Mouse (Mus musculus) CD4-positive, CD25-positive, alpha-beta regulatory T cell (primary cell): ENCODE measurements around the gene Clec16a. TPM values are rescaled to one million over a fixed set of nuclear protein-coding genes. Genes with fewer than 3 reads are reported as not detected.

Experiments used
- polyA plus RNA-seq: library from polyadenylated mRNA; unstranded; fragments of 100-300 nt; shearing (Covaris generic); gene quantifications from one replicate; pipeline ENCODE4 v1.2.1, GENCODE M21; 2017

The Clec16a gene
- polyA plus RNA-seq = 23.7 TPM

GRCm38 (mm10) chr16:10544995-10545622 lies at the start of gene Clec16a:
Clec16a (plus strand) TSS chr16:10545339.

GRCm38 (mm10) chr16:10542698-10543365 lies 2.3 kb upstream of the Clec16a start, which contains the start of gene Dexi:
Dexi (minus strand) TSS chr16:10543054.

GRCm38 (mm10) chr16:10785371-10786231 lies 240.5 kb downstream of the Clec16a start, which contains the start of gene Socs1:
Socs1 (minus strand) TSS chr16:10785536.

GRCm38 (mm10) chr16:10788271-10788670 lies 243.1 kb downstream of the Clec16a start, which contains the start of gene Tnp2:
Tnp2 (minus strand) TSS chr16:10788660.

GRCm38 (mm10) chr16:10790702-10791101 lies 245.6 kb downstream of the Clec16a start, which contains the start of gene Prm3:
Prm3 (minus strand) TSS chr16:10790914.

Other genes with a start within 250 kb of the Clec16a start
- gene Emp2, start 231.4 kb upstream of the Clec16a start, polyA plus RNA-seq = not detected
- not detected for gene Tekt5, start 149.8 kb upstream of the Clec16a start, polyA plus RNA-seq
- 87.4 TPM for gene Nubp1, start 133.4 kb upstream of the Clec16a start, polyA plus RNA-seq
- gene Tvp23a, start 98.0 kb upstream of the Clec16a start, polyA plus RNA-seq = 3.5 TPM
- 0.74 TPM for gene Ciita, start 65.3 kb upstream of the Clec16a start, polyA plus RNA-seq
- gene Dexi, start 2.3 kb upstream of the Clec16a start, polyA plus RNA-seq = 36.4 TPM
- 145 TPM for gene Socs1, start 240.2 kb downstream of the Clec16a start, polyA plus RNA-seq
- gene Tnp2, start 243.3 kb downstream of the Clec16a start, polyA plus RNA-seq = 3.1 TPM
- not detected for gene Prm3, start 245.6 kb downstream of the Clec16a start, polyA plus RNA-seq